In the genomic region with DNA sequence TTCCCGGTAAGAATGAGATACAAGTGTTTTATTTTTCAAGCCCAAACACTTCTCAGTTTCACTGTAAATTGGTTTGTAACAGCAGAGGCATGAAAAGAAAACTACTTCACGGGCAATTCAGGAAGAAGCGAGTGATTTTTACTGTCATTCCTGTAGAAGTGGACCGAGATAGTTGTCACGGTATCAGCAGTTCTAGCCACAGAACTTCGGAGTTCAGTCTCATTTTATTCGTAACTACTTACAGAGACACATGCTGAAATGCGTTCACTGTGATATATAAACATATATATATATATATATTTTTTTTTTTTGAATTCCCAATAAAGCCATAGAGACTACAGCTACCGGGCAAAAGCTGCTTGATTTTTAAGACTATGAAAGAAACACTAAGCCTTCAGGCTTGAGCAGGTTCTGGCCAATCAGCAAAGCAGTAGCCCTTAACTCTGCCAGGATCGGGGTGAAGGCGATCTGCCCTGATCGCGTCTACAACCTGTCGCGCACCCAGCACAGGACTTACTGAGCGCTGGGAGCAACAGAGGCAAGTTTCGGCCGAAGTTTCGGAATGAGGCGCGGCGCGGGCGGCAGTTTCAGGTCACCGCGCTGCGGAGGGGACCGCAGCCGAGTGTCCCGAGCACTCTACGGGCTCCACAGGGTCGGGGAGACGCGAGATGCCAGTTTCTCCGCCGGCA, we compare ENCODE assay signal across 8 mouse cellular contexts. TPM values are rescaled to one million over a fixed set of nuclear protein-coding genes. Genes with fewer than 3 reads are reported as not detected.
DNase-seq lines count a peak whose midpoint lies in the region; ATAC-seq and TF ChIP-seq lines count a peak whose summit lies in the region.

No protein-coding gene starts in this region.

- peak overlapping the region; percentile 94 for H3K9ac ChIP-seq in limb, embryonic 13.5 days
- H3K9ac ChIP-seq in neural tube, embryonic 14.5 days (replicated peaks; ENCODE audit: low read depth, low read length): peak overlapping the region; percentile 92

- no peaks in the 10 kb centered on the region for H3K36me3 ChIP-seq in kidney, adult 2 months (ENCODE audit: control insufficient read depth, insufficient read depth, low read length)
- peaks cover 3% of the 10 kb centered on the region for H3K36me3 ChIP-seq in G1E (replicated peaks)
- H3K36me3 ChIP-seq in limb, embryonic 13.5 days: no peaks in the 10 kb centered on the region
- no peaks in the 10 kb centered on the region for H3K36me3 ChIP-seq in neural tube, embryonic 14.5 days (ENCODE audit: control insufficient read depth, insufficient read depth, low read length)

- H3K9me3 ChIP-seq in G1E (replicated peaks): no peaks in the 10 kb centered on the region
- no peaks in the 10 kb centered on the region for H3K9me3 ChIP-seq in limb, embryonic 13.5 days
- no peaks in the 10 kb centered on the region for H3K9me3 ChIP-seq in neural tube, embryonic 14.5 days (ENCODE audit: control insufficient read depth, low read length)

- ATAC-seq in G1E (ENCODE audit: extremely low read depth, insufficient number of reproducible peaks, low FRiP score, poor library complexity, severe bottlenecking): peak; percentile 70
- ATAC-seq in limb, embryonic 13.5 days (ENCODE audit: low FRiP score, low read depth): peak; percentile 75
- peak; percentile 76 for ATAC-seq in neural tube, embryonic 14.5 days (ENCODE audit: low read depth)

- TF ChIP-seq POLR2A in kidney, adult 2 months (IDR thresholded peaks at IDR 0.05; ENCODE audit: low read depth, low read length): no peak
- no peak for TF ChIP-seq POLR2A in embryonic fibroblast, embryonic 13.5 days (IDR thresholded peaks at IDR 0.05; ENCODE audit: low read depth, low read length)

- WGBS in kidney, adult 2 months: under 1% methylated on average over 36 of the region's 36 CpGs
- 1% methylated on average over 36 of the region's 36 CpGs for WGBS in limb, embryonic 13.5 days
- under 1% methylated on average over 36 of the region's 36 CpGs for WGBS in neural tube, embryonic 14.5 days

- TF ChIP-seq CTCF in kidney, adult 2 months (conservative IDR thresholded peaks at IDR 0.05; ENCODE audit: insufficient read depth, insufficient read length, low read depth, low read length): no peak
- TF ChIP-seq CTCF in G1E (IDR thresholded peaks at IDR 0.05; ENCODE audit: low read depth, low read length): no peak
- TF ChIP-seq CTCF in embryonic fibroblast, embryonic 13.5 days (IDR thresholded peaks at IDR 0.05; ENCODE audit: borderline replicate concordance, insufficient read depth, low read length): no peak

- H3K4me2 ChIP-seq in limb, embryonic 13.5 days (replicated peaks): peak overlapping the region; percentile 68
- H3K4me2 ChIP-seq in neural tube, embryonic 14.5 days (ENCODE audit: low read depth, low read length): peak overlapping the region; percentile 54

- H3K4me3 ChIP-seq in kidney, adult 2 months (ENCODE audit: insufficient read depth, low read depth, low read length): peak overlapping the region; percentile 71
- peak overlapping the region; percentile 97 for H3K4me3 ChIP-seq in G1E (ENCODE audit: low read depth, low read length)
- peak overlapping the region; percentile 66 for H3K4me3 ChIP-seq in embryonic fibroblast, embryonic 13.5 days (ENCODE audit: insufficient read depth, low read length)
- peak overlapping the region; percentile 88 for H3K4me3 ChIP-seq in limb, embryonic 13.5 days
- H3K4me3 ChIP-seq in neural tube, embryonic 14.5 days (ENCODE audit: low read depth, low read length): peak overlapping the region; percentile 93

- peaks cover 6% of the 10 kb centered on the region; the same call in 1 of the 2 replicates for H3K4me1 ChIP-seq in kidney, adult 2 months (ENCODE audit: control insufficient read depth, insufficient read depth, low read length)
- peaks cover 24% of the 10 kb centered on the region for H3K4me1 ChIP-seq in G1E (ENCODE audit: insufficient read depth, low read depth, low read length)
- H3K4me1 ChIP-seq in embryonic fibroblast, embryonic 13.5 days (ENCODE audit: control insufficient read depth, insufficient read depth, low read length): peaks cover 2% of the 10 kb centered on the region
- H3K4me1 ChIP-seq in limb, embryonic 13.5 days: peaks cover 18% of the 10 kb centered on the region
- peaks cover 12% of the 10 kb centered on the region for H3K4me1 ChIP-seq in neural tube, embryonic 14.5 days (ENCODE audit: control insufficient read depth, insufficient read depth, low read length)

- DNase-seq in kidney, adult 2 months: no peak
- no peak for DNase-seq in kidney, adult 18-20 months
- peak; percentile 61 for DNase-seq in G1E (ENCODE audit: low spot score)
- DNase-seq in T-cell, adult 2 months (ENCODE audit: low spot score): no peak
- no peak for DNase-seq in ovary, postnatal 14 days (ENCODE audit: low spot score)

- peak overlapping the region; percentile 82 for H3K27ac ChIP-seq in kidney, adult 2 months (ENCODE audit: insufficient read depth, low read depth, low read length)
- H3K27ac ChIP-seq in embryonic fibroblast, embryonic 13.5 days (ENCODE audit: insufficient read depth, low read length): peak overlapping the region; percentile 67
- H3K27ac ChIP-seq in limb, embryonic 13.5 days: peak overlapping the region; percentile 93
- H3K27ac ChIP-seq in neural tube, embryonic 14.5 days (ENCODE audit: low read depth, low read length): peak overlapping the region; percentile 96

- no peaks in the 10 kb centered on the region for H3K27me3 ChIP-seq in kidney, adult 2 months (replicated peaks; ENCODE audit: control insufficient read depth, insufficient read depth, low read length)
- no peaks in the 10 kb centered on the region for H3K27me3 ChIP-seq in G1E (ENCODE audit: insufficient read depth, low read length)
- H3K27me3 ChIP-seq in limb, embryonic 13.5 days: no peaks in the 10 kb centered on the region
- H3K27me3 ChIP-seq in neural tube, embryonic 14.5 days (ENCODE audit: control insufficient read depth, insufficient read depth, low read length): no peaks in the 10 kb centered on the region

RNA-seq across cellular contexts. Expression of a gene that starts 0.5 kb away (rescaled TPM):
- 8.3 and 9.8 TPM in 2 replicates for polyA plus RNA-seq in kidney, adult 2 months (2012; rRNA removed)
- total RNA-seq in G1E (2014; fragmentation: Nextera tagmentation) (23.3 and 25.1 TPM in 2 replicates), G1E (2017) (34.2 and 49.8 TPM in 2 replicates)
- 7.7 and 11.4 TPM in 2 replicates for polyA plus RNA-seq in G1E (2012)
- 55.4 and 56.6 TPM in 2 replicates for polyA plus RNA-seq in embryonic fibroblast, embryonic 13.5 days (2011; ENCODE audit: insufficient read length, low read depth, missing spikeins)
- polyA plus RNA-seq in limb, embryonic 13.5 days (2015; fragmentation: Nextera tagmentation; extraction: Ambion mirVana): 24.1 and 26.1 TPM in 2 replicates
- 32.2 and 35.2 TPM in 2 replicates for polyA plus RNA-seq in neural tube, embryonic 14.5 days (2014; fragmentation: Nextera tagmentation; extraction: Ambion mirVana)
